Mouse (Mus musculus): ENCODE results near the gene Hgd. TPM values are rescaled to one million over a fixed set of nuclear protein-coding genes. Genes with fewer than 3 reads are reported as not detected.

Hgd gene
- total RNA-seq, 1 experiment = 0.40 TPM

- in situ Hi-C loops (cut with MboI; ENCODE audit: low sequenced_read_pairs in 2 of 2, unreplicated experiment in 2 of 2) = no loop called here
- TF ChIP-seq ZNF384 (IDR thresholded peaks at IDR 0.05; ENCODE audit: low read depth, low read length) (no peak), MAFK (IDR thresholded peaks at IDR 0.05; ENCODE audit: insufficient read depth, low read depth, low read length) (no peak), CHD2 (IDR thresholded peaks at IDR 0.05; ENCODE audit: low read depth, low read length) (no peak), ZC3H11A (IDR thresholded peaks at IDR 0.05; ENCODE audit: borderline replicate concordance, low read depth, low read length) (no peak), HCFC1 (IDR thresholded peaks at IDR 0.05; ENCODE audit: borderline replicate concordance, insufficient read depth, low read length) (no peak)
- H3K36me3 ChIP-seq (ENCODE audit: control insufficient read depth, insufficient read depth, low read length, poor library complexity, severe bottlenecking) = no peaks in the 10 kb centered on the region
- 0 out of 4 replicates have a peak, but pooled peaks cover 0 to 2% of the 10 kb centered on the region in 2 experiments for H3K4me1 ChIP-seq (ENCODE audit: control insufficient read depth in 2 of 2, insufficient read depth in 2 of 2, low read length in 2 of 2, poor library complexity in 1 of 2)
- DNase-seq (ENCODE audit: low read depth, low spot score) = no peak
- H3K9ac ChIP-seq (ENCODE audit: insufficient read depth, low read depth, low read length, poor library complexity, severe bottlenecking) = no peak overlapping the region
- no peak overlapping the region for H3K27ac ChIP-seq (ENCODE audit: insufficient read depth, low read depth, low read length, poor library complexity, severe bottlenecking)
- H3K9me3 ChIP-seq (ENCODE audit: control insufficient read depth, insufficient read depth, low read depth, low read length) = no peaks in the 10 kb centered on the region
- H3K4me3 ChIP-seq (ENCODE audit: insufficient read depth in 1 of 2, low read depth in 1 of 2, low read length in 2 of 2, poor library complexity in 1 of 2, severe bottlenecking in 1 of 2) = no peak overlapping the region
Measured at GRCm38 (mm10) chr16:37550266-37550665, 29.7 kb upstream of the Hgd start.

GRCm38 (mm10) chr16:37550981-37551380, 29.0 kb upstream of the Hgd start:
- no peak for DNase-seq (ENCODE audit: low read depth, low spot score)
- Histone ChIP-seq H3K4me3 (ENCODE audit: insufficient read depth in 1 of 2, low read depth in 1 of 2, low read length in 2 of 2, poor library complexity in 1 of 2, severe bottlenecking in 1 of 2) (no peak overlapping the region), H3K4me1 (ENCODE audit: control insufficient read depth in 2 of 2, insufficient read depth in 2 of 2, low read length in 2 of 2, poor library complexity in 1 of 2) (0 out of 4 replicates have a peak, but pooled peaks cover 0 to under 1% of the 10 kb centered on the region in 2 experiments), H3K9me3 (ENCODE audit: control insufficient read depth, insufficient read depth, low read depth, low read length) (no peaks in the 10 kb centered on the region), H3K9ac (ENCODE audit: insufficient read depth, low read depth, low read length, poor library complexity, severe bottlenecking) (no peak overlapping the region), H3K27ac (ENCODE audit: insufficient read depth, low read depth, low read length, poor library complexity, severe bottlenecking) (no peak overlapping the region), H3K36me3 (ENCODE audit: control insufficient read depth, insufficient read depth, low read length, poor library complexity, severe bottlenecking) (no peaks in the 10 kb centered on the region)
- in situ Hi-C loops (cut with MboI; ENCODE audit: low sequenced_read_pairs in 2 of 2, unreplicated experiment in 2 of 2) = no loop called here
- TF ChIP-seq CHD2 (IDR thresholded peaks at IDR 0.05; ENCODE audit: low read depth, low read length) (no peak), MAFK (IDR thresholded peaks at IDR 0.05; ENCODE audit: insufficient read depth, low read depth, low read length) (no peak), ZC3H11A (IDR thresholded peaks at IDR 0.05; ENCODE audit: borderline replicate concordance, low read depth, low read length) (no peak)

- H3K36me3 ChIP-seq (ENCODE audit: control insufficient read depth, insufficient read depth, low read length, poor library complexity, severe bottlenecking) = no peaks in the 10 kb centered on the region
- TF ChIP-seq HCFC1 (IDR thresholded peaks at IDR 0.05; ENCODE audit: borderline replicate concordance, insufficient read depth, low read length) (no peak), MAFK (IDR thresholded peaks at IDR 0.05; ENCODE audit: insufficient read depth, low read depth, low read length) (no peak), CHD2 (IDR thresholded peaks at IDR 0.05; ENCODE audit: low read depth, low read length) (no peak), ZNF384 (IDR thresholded peaks at IDR 0.05; ENCODE audit: low read depth, low read length) (no peak), ZC3H11A (IDR thresholded peaks at IDR 0.05; ENCODE audit: borderline replicate concordance, low read depth, low read length) (no peak)
- no peak for DNase-seq (ENCODE audit: low read depth, low spot score)
- no peak overlapping the region for H3K27ac ChIP-seq (ENCODE audit: insufficient read depth, low read depth, low read length, poor library complexity, severe bottlenecking)
- H3K4me1 ChIP-seq (ENCODE audit: control insufficient read depth in 2 of 2, insufficient read depth in 2 of 2, low read length in 2 of 2, poor library complexity in 1 of 2) = no peaks in the 10 kb centered on the region
- in situ Hi-C loops (cut with MboI; ENCODE audit: low sequenced_read_pairs in 2 of 2, unreplicated experiment in 2 of 2) = no loop called here
- H3K9ac ChIP-seq (ENCODE audit: insufficient read depth, low read depth, low read length, poor library complexity, severe bottlenecking) = no peak overlapping the region
- H3K9me3 ChIP-seq (ENCODE audit: control insufficient read depth, insufficient read depth, low read depth, low read length) = no peaks in the 10 kb centered on the region
- H3K4me3 ChIP-seq (ENCODE audit: insufficient read depth in 1 of 2, low read depth in 1 of 2, low read length in 2 of 2, poor library complexity in 1 of 2, severe bottlenecking in 1 of 2) = no peak overlapping the region
Measured at GRCm38 (mm10) chr16:37552824-37553223, 27.1 kb upstream of the Hgd start.

- Histone ChIP-seq H3K9ac (ENCODE audit: insufficient read depth, low read depth, low read length, poor library complexity, severe bottlenecking) (no peak overlapping the region), H3K4me1 (ENCODE audit: control insufficient read depth in 2 of 2, insufficient read depth in 2 of 2, low read length in 2 of 2, poor library complexity in 1 of 2) (peaks cover 0 to 2% of the 10 kb centered on the region in 2 experiments; a peak in 1 of 4 replicates), H3K9me3 (ENCODE audit: control insufficient read depth, insufficient read depth, low read depth, low read length) (no peaks in the 10 kb centered on the region), H3K36me3 (ENCODE audit: control insufficient read depth, insufficient read depth, low read length, poor library complexity, severe bottlenecking) (no peaks in the 10 kb centered on the region), H3K27ac (ENCODE audit: insufficient read depth, low read depth, low read length, poor library complexity, severe bottlenecking) (no peak overlapping the region), H3K4me3 (ENCODE audit: insufficient read depth in 1 of 2, low read depth in 1 of 2, low read length in 2 of 2, poor library complexity in 1 of 2, severe bottlenecking in 1 of 2) (no peak overlapping the region)
- no peak for DNase-seq (ENCODE audit: low read depth, low spot score)
- in situ Hi-C loops (cut with MboI; ENCODE audit: low sequenced_read_pairs in 2 of 2, unreplicated experiment in 2 of 2) = no loop called here
- TF ChIP-seq HCFC1 (IDR thresholded peaks at IDR 0.05; ENCODE audit: borderline replicate concordance, insufficient read depth, low read length) (no peak), ZNF384 (IDR thresholded peaks at IDR 0.05; ENCODE audit: low read depth, low read length) (no peak)
Measured at GRCm38 (mm10) chr16:37562414-37562813, 17.5 kb upstream of the Hgd start.

GRCm38 (mm10) chr16:37562961-37563360, 17.0 kb upstream of the Hgd start:
- Histone ChIP-seq H3K4me3 (ENCODE audit: insufficient read depth in 1 of 2, low read depth in 1 of 2, low read length in 2 of 2, poor library complexity in 1 of 2, severe bottlenecking in 1 of 2) (no peak overlapping the region), H3K4me1 (ENCODE audit: control insufficient read depth in 2 of 2, insufficient read depth in 2 of 2, low read length in 2 of 2, poor library complexity in 1 of 2) (peaks cover 0 to 2% of the 10 kb centered on the region in 2 experiments; a peak in 1 of 4 replicates), H3K9ac (ENCODE audit: insufficient read depth, low read depth, low read length, poor library complexity, severe bottlenecking) (no peak overlapping the region), H3K27ac (ENCODE audit: insufficient read depth, low read depth, low read length, poor library complexity, severe bottlenecking) (no peak overlapping the region), H3K36me3 (ENCODE audit: control insufficient read depth, insufficient read depth, low read length, poor library complexity, severe bottlenecking) (no peaks in the 10 kb centered on the region), H3K9me3 (ENCODE audit: control insufficient read depth, insufficient read depth, low read depth, low read length) (no peaks in the 10 kb centered on the region)
- in situ Hi-C loops (cut with MboI; ENCODE audit: low sequenced_read_pairs in 2 of 2, unreplicated experiment in 2 of 2) = no loop called here
- no peak for DNase-seq (ENCODE audit: low read depth, low spot score)
- TF ChIP-seq ZNF384 (IDR thresholded peaks at IDR 0.05; ENCODE audit: low read depth, low read length) (no peak), ZC3H11A (IDR thresholded peaks at IDR 0.05; ENCODE audit: borderline replicate concordance, low read depth, low read length) (no peak), CHD2 (IDR thresholded peaks at IDR 0.05; ENCODE audit: low read depth, low read length) (no peak), MAFK (IDR thresholded peaks at IDR 0.05; ENCODE audit: insufficient read depth, low read depth, low read length) (no peak), HCFC1 (IDR thresholded peaks at IDR 0.05; ENCODE audit: borderline replicate concordance, insufficient read depth, low read length) (no peak)

Data from ES-E14 (cell line).